8 mouse cellular contexts compared by ENCODE assay signal in the genomic region with DNA sequence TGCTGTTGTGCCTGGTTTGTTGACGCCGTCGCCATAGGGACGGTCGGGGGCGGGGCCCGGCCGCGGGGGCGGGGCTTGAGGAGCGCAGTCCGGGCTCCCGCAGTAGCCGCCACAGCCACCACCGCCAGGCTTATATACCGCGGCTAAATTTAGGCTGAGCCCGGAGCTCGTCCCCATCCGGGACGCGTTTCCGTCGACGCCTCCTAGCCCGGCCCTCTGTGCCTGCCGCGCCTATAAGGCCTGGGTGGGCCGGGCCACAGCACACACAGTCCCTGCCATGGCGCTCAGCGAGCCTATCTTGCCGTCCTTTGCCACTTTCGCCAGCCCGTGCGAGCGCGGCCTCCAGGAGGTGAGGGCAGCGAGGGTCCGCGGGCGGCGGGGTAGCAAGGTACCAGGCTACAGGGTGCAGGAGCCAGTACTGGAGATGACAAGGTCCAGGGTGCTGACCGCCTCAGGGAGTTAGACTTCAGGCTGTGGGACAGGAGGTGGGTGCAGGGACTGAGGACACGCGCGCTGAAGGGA. TPM values are rescaled to one million over a fixed set of nuclear protein-coding genes. Genes with fewer than 3 reads are reported as not detected.
DNase-seq lines count a peak whose midpoint lies in the region; ATAC-seq and TF ChIP-seq lines count a peak whose summit lies in the region.

A gene (plus strand): TSS at position 233 of the 522 bp plus-strand sequence.

- H3K27me3 ChIP-seq in ES-Bruce4 (ENCODE audit: control insufficient read depth, insufficient read depth, low read length, poor library complexity, severe bottlenecking) = no peaks in the 10 kb centered on the region
- peaks cover 35% of the 10 kb centered on the region for H3K27me3 ChIP-seq in forebrain, embryonic 14.5 days (replicated peaks; ENCODE audit: control insufficient read depth, insufficient read depth, low read length)
- peaks cover 59% of the 10 kb centered on the region for H3K27me3 ChIP-seq in liver, embryonic 15.5 days
- peaks cover 29% of the 10 kb centered on the region for H3K27me3 ChIP-seq in neural tube, embryonic 11.5 days (ENCODE audit: control insufficient read depth, insufficient read depth, low read length)
- H3K27me3 ChIP-seq in stomach, embryonic 16.5 days (ENCODE audit: control insufficient read depth, insufficient read depth, low read length) = peaks cover 21% of the 10 kb centered on the region

- intact Hi-C loops in heart, postnatal 10 days (cut with DNase I) = loop anchor here (1.0 kb wide), 1 partner anchor 19 kb away; no protein-coding TSS in a partner anchor

- peaks cover 33% of the 10 kb centered on the region for H3K36me3 ChIP-seq in ES-Bruce4 (ENCODE audit: control insufficient read depth, insufficient read depth, low read length, poor library complexity, severe bottlenecking)
- no peaks in the 10 kb centered on the region for H3K36me3 ChIP-seq in forebrain, embryonic 14.5 days (ENCODE audit: control insufficient read depth, insufficient read depth, low read length)
- no peaks in the 10 kb centered on the region for H3K36me3 ChIP-seq in liver, embryonic 15.5 days (replicated peaks)
- no peaks in the 10 kb centered on the region for H3K36me3 ChIP-seq in neural tube, embryonic 11.5 days (ENCODE audit: control insufficient read depth, insufficient read depth, low read length)
- H3K36me3 ChIP-seq in stomach, embryonic 16.5 days (ENCODE audit: control insufficient read depth, insufficient read depth, low read length) = no peaks in the 10 kb centered on the region

- peak; percentile 37 for DNase-seq in cerebellum, adult 11 months
- peak; percentile 82 for DNase-seq in forebrain, embryonic 14.5 days (ENCODE audit: low spot score)
- peak; percentile 99 for DNase-seq in heart, postnatal 10 days
- DNase-seq in kidney, postnatal 4 days = peak; percentile 96 to 97
- peak; percentile 92 for DNase-seq in neural tube, embryonic 11.5 days (ENCODE audit: low spot score)

- no peaks in the 10 kb centered on the region for H3K9me3 ChIP-seq in ES-Bruce4 (replicated peaks; ENCODE audit: control insufficient read depth, insufficient read depth, low read length, poor library complexity, severe bottlenecking)
- no peaks in the 10 kb centered on the region for H3K9me3 ChIP-seq in forebrain, embryonic 14.5 days (replicated peaks; ENCODE audit: control insufficient read depth, low read length)
- H3K9me3 ChIP-seq in liver, embryonic 15.5 days (replicated peaks) = no peaks in the 10 kb centered on the region
- H3K9me3 ChIP-seq in neural tube, embryonic 11.5 days (ENCODE audit: control insufficient read depth, low read length) = no peaks in the 10 kb centered on the region
- H3K9me3 ChIP-seq in stomach, embryonic 16.5 days (replicated peaks; ENCODE audit: control insufficient read depth, low read length) = no peaks in the 10 kb centered on the region

- H3K4me3 ChIP-seq in ES-Bruce4 (ENCODE audit: low read depth, low read length) = peak within 1 kb of the TSS; percentile 78
- peak within 1 kb of the TSS; percentile 49 for H3K4me3 ChIP-seq in forebrain, embryonic 14.5 days (ENCODE audit: low read depth, low read length)
- peak within 1 kb of the TSS; percentile 62 for H3K4me3 ChIP-seq in liver, embryonic 15.5 days (replicated peaks)
- peak within 1 kb of the TSS; percentile 46 for H3K4me3 ChIP-seq in neural tube, embryonic 11.5 days (ENCODE audit: low read depth, low read length)
- peak within 1 kb of the TSS; percentile 72 for H3K4me3 ChIP-seq in stomach, embryonic 16.5 days (replicated peaks; ENCODE audit: low read length)

- H3K27ac ChIP-seq in ES-Bruce4 (ENCODE audit: insufficient read depth, low read length) = peak within 1 kb of the TSS; percentile 90
- H3K27ac ChIP-seq in forebrain, embryonic 14.5 days (ENCODE audit: low read depth, low read length) = no peak within 1 kb of the TSS
- no peak within 1 kb of the TSS for H3K27ac ChIP-seq in liver, embryonic 15.5 days (replicated peaks)
- H3K27ac ChIP-seq in neural tube, embryonic 11.5 days (ENCODE audit: low read depth, low read length) = peak within 1 kb of the TSS; percentile 14; the same call in 1 of the 2 replicates
- H3K27ac ChIP-seq in stomach, embryonic 16.5 days (ENCODE audit: low read length) = peak within 1 kb of the TSS; percentile 66

- TF ChIP-seq CTCF in ES-Bruce4 (IDR thresholded peaks at IDR 0.05; ENCODE audit: low read depth, low read length) = no peak

- WGBS in forebrain, embryonic 14.5 days = 1% methylated on average over 46 of the region's 46 CpGs
- WGBS in liver, embryonic 15.5 days (ENCODE audit: insufficient replicate concordance) = 0% methylated on average over 46 of the region's 46 CpGs
- under 1% methylated on average over 44 of the region's 46 CpGs for whole genome bisulfite sequencing in neural tube, embryonic 11.5 days
- WGBS in stomach, embryonic 16.5 days = 0% methylated on average over 46 of the region's 46 CpGs

- peak within 1 kb of the TSS; percentile 76 for H3K4me2 ChIP-seq in forebrain, embryonic 14.5 days (ENCODE audit: low read length)
- H3K4me2 ChIP-seq in liver, embryonic 15.5 days = peak within 1 kb of the TSS; percentile 81
- peak within 1 kb of the TSS; percentile 86 for H3K4me2 ChIP-seq in neural tube, embryonic 11.5 days (ENCODE audit: low read depth)
- H3K4me2 ChIP-seq in stomach, embryonic 16.5 days (ENCODE audit: low read depth, low read length) = peak within 1 kb of the TSS; percentile 93

- peak within 1 kb of the TSS; percentile 97 for H3K9ac ChIP-seq in ES-Bruce4 (ENCODE audit: low read depth, poor library complexity, severe bottlenecking)
- peak within 1 kb of the TSS; percentile 53 for H3K9ac ChIP-seq in forebrain, embryonic 14.5 days (ENCODE audit: low read length)
- peak within 1 kb of the TSS; percentile 46 for H3K9ac ChIP-seq in liver, embryonic 15.5 days
- peak within 1 kb of the TSS; percentile 54 for H3K9ac ChIP-seq in neural tube, embryonic 11.5 days (ENCODE audit: low read length)
- H3K9ac ChIP-seq in stomach, embryonic 16.5 days (ENCODE audit: low read length) = peak within 1 kb of the TSS; percentile 75

- TF ChIP-seq EP300 in ES-Bruce4 (IDR thresholded peaks at IDR 0.05; ENCODE audit: insufficient read depth, low read depth, low read length) = peak; percentile 26; the same call in 1 of the 2 replicates

- H3K4me1 ChIP-seq in ES-Bruce4 (ENCODE audit: control insufficient read depth, insufficient read depth, low read length) = peaks cover 10% of the 10 kb centered on the region
- 0 out of 2 replicates have a peak, but pooled peaks cover 3% of the 10 kb centered on the region for H3K4me1 ChIP-seq in forebrain, embryonic 14.5 days (ENCODE audit: control insufficient read depth, insufficient read depth, low read length)
- peaks cover 57% of the 10 kb centered on the region for H3K4me1 ChIP-seq in liver, embryonic 15.5 days (replicated peaks)
- peaks cover 8% of the 10 kb centered on the region for H3K4me1 ChIP-seq in neural tube, embryonic 11.5 days (ENCODE audit: control insufficient read depth, insufficient read depth, low read length)
- peaks cover 31% of the 10 kb centered on the region for H3K4me1 ChIP-seq in stomach, embryonic 16.5 days (ENCODE audit: control insufficient read depth, insufficient read depth, low read length)

- TF ChIP-seq POLR2A in ES-Bruce4 (IDR thresholded peaks at IDR 0.05; ENCODE audit: insufficient read depth, low read length) = peak; percentile 96

- ATAC-seq in forebrain, embryonic 14.5 days = peak; percentile 96
- ATAC-seq in liver, embryonic 15.5 days (ENCODE audit: insufficient read depth) = peak; percentile 90
- ATAC-seq in neural tube, embryonic 11.5 days (ENCODE audit: insufficient read depth, low FRiP score, low TSS enrichment) = peak; percentile 95
- peak; percentile 97 for ATAC-seq in stomach, embryonic 16.5 days (ENCODE audit: insufficient read depth, low FRiP score)

RNA-seq across cellular contexts. Expression of the gene that starts here (rescaled TPM):
- polyA plus RNA-seq in ES-Bruce4 (2011; ENCODE audit: insufficient read depth, insufficient read length, low read depth, missing spikeins) = 44.7 and 47.0 TPM in 2 replicates
- polyA plus RNA-seq in forebrain, embryonic 14.5 days (2014; fragmentation: Nextera tagmentation; extraction: Ambion mirVana) = 3.7 and 4.2 TPM in 2 replicates
- total RNA-seq in heart, postnatal 10 days (2021) = 10 to 100 TPM; 69.7 to 82.8 TPM
- 2.6 and 3.1 TPM in 2 replicates for polyA plus RNA-seq in liver, embryonic 15.5 days (2015; fragmentation: Nextera tagmentation; extraction: Ambion mirVana)
- 6.0 and 6.2 TPM in 2 replicates for polyA plus RNA-seq in neural tube, embryonic 11.5 days (2014; fragmentation: Nextera tagmentation; extraction: Ambion mirVana)
- polyA plus RNA-seq in stomach, embryonic 16.5 days (2015; fragmentation: Nextera tagmentation; extraction: Ambion mirVana) = 3.8 and 4.0 TPM in 2 replicates

Comparison
In these comparisons a context has a peak if more than half of its experiments do, and no peak if none do; other contexts are left out.
1. H3K27ac ChIP-seq: peak in ES-Bruce4 (single experiment), neural tube, embryonic 11.5 days (single experiment) and stomach, embryonic 16.5 days (single experiment); none in forebrain, embryonic 14.5 days (single experiment) and liver, embryonic 15.5 days (single experiment).
2. H3K9ac ChIP-seq: peak in every context shown above with its lines; median percentile 97 in ES-Bruce4; 75 in stomach, embryonic 16.5 days; 54 in neural tube, embryonic 11.5 days; 53 in forebrain, embryonic 14.5 days; 46 in liver, embryonic 15.5 days.
3. DNase-seq: peak in every context shown above with its lines; median percentile 99 in heart, postnatal 10 days; 96 in kidney, postnatal 4 days; 92 in neural tube, embryonic 11.5 days; 82 in forebrain, embryonic 14.5 days; 37 in cerebellum, adult 11 months.
4. Peak in every context shown above with its lines, with median percentiles within 50 percentile points of each other: H3K4me3 ChIP-seq, ATAC-seq and H3K4me2 ChIP-seq.